Mouse (Mus musculus) brain, embryonic 14.5 days (tissue): ENCODE measurements at regions not wholly inside any gene's neighbourhood (a gene's known extent, or its start where the extent isn't known, plus 50 kb on each side); places are given as distances from the start of the nearest gene placed in this dataset.

Source experiments
- CTCF ChIP-seq: fragments of 200-500 bp; IDR thresholded peaks from 2 replicates; pipeline ENCODE4 v1.5.1; 2012; ENCODE audit warnings: inconsistent platforms, mild to moderate bottlenecking, moderate library complexity, borderline replicate concordance; ENCODE audit not compliant: insufficient read depth, insufficient read length; ENCODE audit errors: extremely low read depth
- POLR2A ChIP-seq: fragments of 200-500 bp; IDR thresholded peaks from 2 replicates; pipeline ENCODE4 v1.6.1; 2012; ENCODE audit warnings: mild to moderate bottlenecking, inconsistent platforms, borderline replicate concordance; ENCODE audit not compliant: poor library complexity, insufficient read depth, insufficient read length, severe bottlenecking; ENCODE audit errors: extremely low read depth

DNA sequence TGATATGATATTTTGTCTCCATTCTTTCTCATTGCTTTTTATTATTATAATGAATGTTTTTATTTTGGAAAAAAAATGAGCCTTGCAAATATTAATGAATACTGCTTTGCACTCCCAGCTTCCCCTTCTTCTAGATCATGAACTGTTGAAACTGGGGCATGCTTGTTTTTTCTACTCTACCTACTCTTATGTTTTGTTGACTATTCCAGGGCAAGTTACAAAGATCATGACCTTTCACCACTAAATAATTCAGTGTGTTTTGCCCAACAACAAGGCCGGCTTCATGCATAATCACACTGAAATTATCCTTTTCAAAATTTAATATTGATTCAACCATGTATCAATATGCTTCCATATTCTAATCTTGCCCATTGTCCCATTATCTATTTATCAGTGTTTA, 494.3 kb upstream of the Mon1b start:
- TF ChIP-seq CTCF = no peak
- TF ChIP-seq POLR2A = no peak
